Mouse (Mus musculus) right cerebral cortex, adult 2 months (tissue): ENCODE measurements at regions not wholly inside any gene's neighbourhood (a gene's known extent, or its start where the extent isn't known, plus 50 kb on each side); places are given as distances from the start of the nearest gene placed in this dataset.
"Not testable (repeated sequence)": the region's sequence is repeated elsewhere in the genome, so short reads cannot be mapped to it uniquely, and the experiment has no call there.

Experiments used
- DNase-seq, 2 experiments: peaks; one replicate each; pipeline ENCODE4 v3.0.0; 2021 to 2022; ENCODE audit warnings: low spot score in 2 of 2

- peak; percentile 25 to 40 for DNase-seq
Observed at GRCm38 (mm10) chr8:35123196-35123621, 642.4 kb upstream of the Gm19410 start.

GRCm38 (mm10) chr8:35125179-35125578 lies 640.4 kb upstream of the Gm19410 start:
- DNase-seq = no peak

- no peak for DNase-seq
Observed at GRCm38 (mm10) chr8:35132281-35132680, 633.3 kb upstream of the Gm19410 start.

GRCm38 (mm10) chr8:35135630-35136029 lies 630.0 kb upstream of the Gm19410 start:
- DNase-seq = no peak

GRCm38 (mm10) chr8:35136643-35137042 lies 628.9 kb upstream of the Gm19410 start:
- no peak for DNase-seq

GRCm38 (mm10) chr8:35140775-35141174 lies 624.8 kb upstream of the Gm19410 start:
- DNase-seq = no peak

GRCm38 (mm10) chr8:35143018-35143656 lies 622.5 kb upstream of the Gm19410 start:
- no peak for DNase-seq

- DNase-seq = no peak
Observed at GRCm38 (mm10) chr8:35143684-35144083, 621.9 kb upstream of the Gm19410 start.

- no peak for DNase-seq
Observed at GRCm38 (mm10) chr8:35144401-35144800, 621.2 kb upstream of the Gm19410 start.

- DNase-seq = no peak
Observed at GRCm38 (mm10) chr8:35147481-35147880, 618.1 kb upstream of the Gm19410 start.

GRCm38 (mm10) chr8:35147967-35148366 lies 617.6 kb upstream of the Gm19410 start:
- no peak for DNase-seq

- DNase-seq = no peak
Observed at GRCm38 (mm10) chr8:35152585-35152984, 613.0 kb upstream of the Gm19410 start.

- DNase-seq = no peak
Observed at GRCm38 (mm10) chr8:35156272-35156671, 609.3 kb upstream of the Gm19410 start.

- DNase-seq = peak; percentile 22 to 37
Observed at GRCm38 (mm10) chr8:35157711-35158110, 607.9 kb upstream of the Gm19410 start.

- peak; percentile 66 to 71 for DNase-seq
Observed at GRCm38 (mm10) chr8:35159329-35159728, 606.3 kb upstream of the Gm19410 start.

- no peak for DNase-seq
Observed at GRCm38 (mm10) chr8:35160230-35160629, 605.4 kb upstream of the Gm19410 start.

GRCm38 (mm10) chr8:35162166-35162565 lies 603.4 kb upstream of the Gm19410 start:
- not testable (repeated sequence) for DNase-seq

- no peak for DNase-seq
Observed at GRCm38 (mm10) chr8:35166611-35167010, 599.0 kb upstream of the Gm19410 start.

GRCm38 (mm10) chr8:35171536-35172310 lies 593.9 kb upstream of the Gm19410 start:
- DNase-seq = no peak

GRCm38 (mm10) chr8:35177314-35177713 lies 588.3 kb upstream of the Gm19410 start:
- DNase-seq = no peak

GRCm38 (mm10) chr8:35180075-35180474 lies 585.5 kb upstream of the Gm19410 start:
- peak in 1 of 2 experiments; percentile 35 for DNase-seq

- no peak for DNase-seq
Observed at GRCm38 (mm10) chr8:35182141-35182540, 583.4 kb upstream of the Gm19410 start.

GRCm38 (mm10) chr8:35183423-35183822 lies 582.2 kb upstream of the Gm19410 start:
- no peak for DNase-seq
